Mouse (Mus musculus): ENCODE data around the gene Taz.

GRCm38 (mm10) chrX:74257746-74258145, 24.0 kb upstream of the Taz start:
- TF ChIP-seq CTCF (IDR thresholded peaks at IDR 0.05) (no peak), POLR2A (IDR thresholded peaks at IDR 0.05; ENCODE audit: insufficient read depth, low read depth, low read length) (no peak)
